Mouse (Mus musculus) hematopoietic stem cell, adult 5-6 weeks (primary cell): ENCODE measurements around the gene Cask. TPM values are rescaled to one million over a fixed set of nuclear protein-coding genes. Genes with fewer than 3 reads are reported as not detected.

Experiments
- ATAC-seq, 2 experiments: fragments of 125-278 bp in 1 of 2; replicated peaks in 1 of 2; 2 replicates each; pipeline ENCODE4 v1.8.0; 2016 to 2017; ENCODE audit warnings: inconsistent platforms in 2 of 2, mild to moderate bottlenecking in 2 of 2, moderate number of reproducible peaks in 2 of 2, low read depth in 1 of 2, moderate TSS enrichment in 1 of 2; ENCODE audit not compliant: low FRiP score in 2 of 2, poor library complexity in 2 of 2, severe bottlenecking in 2 of 2, insufficient read depth in 1 of 2, low TSS enrichment in 1 of 2
- total RNA-seq: library from RNA; stranded (forward); fragments of 172-1452, 232-1000 nt; gene quantifications from 2 replicates; pipeline ENCODE4 v1.2.3, GENCODE M21; 2017

Cask gene
- total RNA-seq, 1 experiment from 2014 or later: 14.1 TPM

DNA sequence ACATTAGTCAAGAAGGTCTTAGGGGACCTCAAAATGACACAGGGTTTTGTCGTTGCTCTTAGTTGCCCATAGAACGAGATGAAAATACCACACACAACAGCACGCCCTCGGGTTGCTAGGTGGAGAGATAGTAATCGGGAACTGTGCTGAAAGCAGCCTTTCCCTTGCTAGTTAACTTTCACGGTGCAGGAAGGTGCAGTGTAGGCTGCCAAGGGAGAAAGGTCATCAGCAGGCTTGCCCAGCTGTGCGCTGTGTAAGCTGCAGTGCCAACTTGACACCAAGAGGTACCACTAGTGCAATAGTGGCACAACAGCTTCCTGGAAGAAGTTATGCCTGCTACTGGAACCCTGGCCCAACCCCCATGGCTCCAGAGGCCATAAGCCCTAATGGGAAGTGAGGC, 346.8 kb downstream of the Cask start:
- no peak for ATAC-seq

DNA sequence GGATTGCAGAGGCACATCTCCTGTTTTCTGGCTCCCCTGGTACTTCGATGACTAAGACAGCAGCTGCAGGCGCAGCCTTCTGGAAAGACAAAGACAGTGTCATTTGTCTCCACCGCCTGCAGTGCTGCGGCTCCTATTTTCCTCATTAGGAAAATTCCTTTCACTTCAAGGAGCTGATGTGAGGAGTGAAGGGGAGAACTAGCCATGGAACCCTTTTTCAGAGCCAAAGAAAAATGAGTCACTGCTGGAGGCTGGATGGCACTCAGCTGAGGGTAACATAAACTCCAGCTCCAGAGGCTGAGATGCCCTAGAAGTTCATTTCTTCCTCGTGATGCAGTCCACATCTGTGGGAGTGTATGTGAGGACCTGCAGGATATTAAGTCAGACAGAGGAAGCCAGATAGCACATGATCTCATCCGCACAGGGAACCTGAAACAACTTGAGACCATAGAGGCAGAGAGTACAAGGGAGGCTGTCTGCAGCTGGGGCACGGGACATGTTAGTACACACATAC, 348.2 kb downstream of the Cask start:
- ATAC-seq: no peak

DNA sequence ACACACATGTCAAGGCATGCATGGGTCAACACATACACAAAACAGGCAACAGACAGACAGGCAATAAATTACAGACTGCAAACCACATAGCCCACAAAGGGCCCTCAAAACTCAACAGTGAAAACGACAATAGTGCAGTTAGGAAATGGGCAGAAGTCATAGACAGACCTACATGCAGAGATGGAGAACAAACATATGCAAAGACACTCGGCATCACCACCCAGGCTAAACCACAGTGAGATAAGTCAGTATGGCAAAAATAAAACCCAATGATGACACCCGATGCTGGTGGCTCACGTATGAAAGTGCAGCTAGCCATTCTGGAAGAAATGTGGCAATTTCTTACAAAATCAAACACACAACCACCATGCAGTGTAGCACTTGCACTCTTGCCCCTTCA, 350.9 kb downstream of the Cask start:
- peak in 1 of 2 experiments; percentile 10; a peak in 1 of 4 replicates for ATAC-seq

DNA sequence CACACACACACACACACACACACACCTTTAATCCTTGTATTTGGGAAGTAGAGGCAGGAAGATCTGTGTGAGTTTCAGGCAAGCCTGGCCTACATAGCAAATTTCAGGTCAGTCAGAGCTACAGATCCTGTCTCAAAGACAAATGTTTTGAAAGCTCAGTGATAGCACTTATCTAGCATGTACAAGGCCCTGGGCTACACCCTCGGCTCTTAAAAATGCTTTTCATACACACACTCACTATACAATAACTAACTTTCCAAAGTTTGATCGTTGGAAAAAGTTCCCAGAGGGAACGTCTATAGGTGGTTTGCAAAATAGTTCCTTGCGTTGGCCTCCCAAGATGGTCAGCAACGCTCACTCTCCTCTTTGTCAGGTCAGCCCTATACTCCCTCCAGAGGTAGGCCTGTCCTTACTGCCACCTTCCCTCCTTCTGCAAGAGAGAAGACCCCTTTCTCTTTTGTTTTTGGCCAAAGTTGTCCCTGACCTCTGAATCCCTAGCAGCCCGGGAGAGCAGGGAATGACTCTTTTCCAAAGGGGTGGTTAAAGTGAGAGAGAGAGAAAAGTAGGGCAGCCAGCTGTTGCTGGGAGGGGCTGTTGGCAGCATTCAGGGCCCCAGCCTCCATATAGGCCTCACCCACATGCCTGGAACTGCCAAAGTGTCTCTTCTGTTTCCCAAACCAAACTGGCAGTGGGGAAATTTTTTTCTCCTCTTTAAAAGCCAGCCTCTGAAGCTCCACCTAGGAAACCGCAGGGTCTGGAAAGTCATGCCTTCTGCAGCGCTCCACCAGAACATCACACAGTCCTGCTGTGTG, 356.1 kb downstream of the Cask start:
- no peak for ATAC-seq

DNA sequence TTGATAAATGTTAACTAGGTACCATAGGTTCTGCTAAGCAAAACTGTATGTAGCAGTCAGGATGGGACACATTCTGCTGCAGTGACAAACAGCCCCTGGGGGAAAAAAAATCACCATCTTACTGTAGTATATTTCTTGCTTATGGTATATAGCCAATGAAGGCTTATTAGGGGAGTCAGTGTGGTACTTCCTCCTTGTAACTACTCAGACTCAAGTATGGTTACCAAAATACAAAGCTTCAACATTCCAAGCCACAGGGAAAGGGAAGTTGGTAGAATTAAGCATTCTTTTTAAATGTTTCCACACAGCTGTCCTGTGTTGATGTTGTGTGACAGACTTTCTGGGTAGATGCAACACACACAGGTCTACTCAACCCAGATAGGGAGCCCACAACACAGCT, 358.2 kb downstream of the Cask start:
- 0 out of 4 replicates have a peak, but pooled peaks of 1 of the 2 experiments have one; percentile 53 for ATAC-seq

DNA sequence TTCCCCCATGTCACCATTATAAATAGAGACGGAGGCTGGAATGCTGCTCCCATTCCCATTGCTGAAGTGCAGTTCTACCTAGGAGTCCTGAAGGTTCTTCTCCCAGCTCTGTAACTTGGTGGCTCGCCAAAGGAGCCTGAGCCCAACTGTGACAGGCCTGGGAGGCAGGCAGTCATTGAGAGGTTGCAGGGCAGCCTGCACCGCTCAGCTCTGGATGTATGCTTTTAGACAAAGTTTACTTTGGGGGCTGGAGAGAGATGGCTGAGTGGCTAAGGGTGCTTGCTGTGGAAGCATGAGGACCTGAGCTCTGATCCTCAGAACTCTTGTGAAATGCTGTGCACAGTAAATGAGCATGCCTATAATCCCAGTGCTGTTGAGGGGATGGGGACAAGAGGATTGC, 360.2 kb downstream of the Cask start:
- no peak for ATAC-seq

DNA sequence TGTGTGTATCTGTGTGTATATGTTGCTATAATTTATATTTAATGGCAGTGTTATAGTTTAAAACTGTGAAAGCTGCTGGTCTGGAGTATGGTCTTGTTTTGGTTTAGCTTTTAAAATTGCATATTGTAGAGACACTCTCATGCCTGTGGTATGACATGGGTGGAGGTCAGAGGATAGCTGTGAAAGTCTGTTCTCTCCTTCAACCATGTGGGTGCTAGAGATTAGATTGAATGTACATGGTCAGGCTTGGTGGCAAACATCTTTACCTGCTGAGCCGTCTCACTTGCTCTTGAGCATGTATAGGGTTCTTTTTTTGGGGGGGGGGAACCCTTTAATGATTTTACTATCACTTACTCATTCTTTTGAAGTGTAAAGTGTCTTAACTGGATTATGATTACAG, 361.4 kb downstream of the Cask start:
- ATAC-seq: no peak

DNA sequence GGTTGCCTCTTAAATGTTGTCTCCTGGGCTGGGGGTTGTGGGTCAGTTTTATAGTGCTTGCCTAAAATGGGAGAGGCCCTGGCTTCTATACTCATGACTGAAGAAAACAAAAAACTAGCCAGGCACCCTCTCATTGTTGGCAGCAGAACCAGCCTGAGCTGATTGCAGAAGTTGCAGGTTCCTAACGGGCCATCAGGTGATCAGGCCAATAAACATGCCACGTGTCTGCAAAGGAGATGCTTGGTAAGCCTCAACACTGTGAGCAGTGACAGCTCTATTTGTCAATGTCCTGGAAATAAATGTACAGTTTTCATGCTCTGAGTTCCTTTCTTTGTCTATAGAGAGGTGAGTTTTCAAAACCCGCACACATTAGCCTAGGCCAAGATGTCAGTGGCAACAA, 362.2 kb downstream of the Cask start:
- no peak for ATAC-seq

DNA sequence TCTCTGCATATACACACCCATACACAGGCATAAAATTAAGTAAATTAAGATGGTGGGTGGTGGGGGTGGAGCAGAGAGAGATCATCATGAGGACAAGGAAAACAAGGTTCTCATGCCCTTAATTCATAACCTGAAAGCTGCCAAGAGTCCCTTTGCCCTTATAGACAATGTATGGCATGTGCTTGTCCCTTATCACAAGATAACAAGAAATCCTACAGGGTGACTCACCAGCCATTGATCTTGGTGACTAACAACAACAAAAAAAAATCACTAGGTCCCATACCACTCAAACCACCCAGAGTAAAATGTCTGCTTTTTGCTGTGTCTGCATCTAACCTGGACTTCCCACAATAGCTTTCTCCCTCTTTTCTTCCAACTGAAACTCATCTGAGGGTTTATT, 366.7 kb downstream of the Cask start:
- no peak for ATAC-seq

DNA sequence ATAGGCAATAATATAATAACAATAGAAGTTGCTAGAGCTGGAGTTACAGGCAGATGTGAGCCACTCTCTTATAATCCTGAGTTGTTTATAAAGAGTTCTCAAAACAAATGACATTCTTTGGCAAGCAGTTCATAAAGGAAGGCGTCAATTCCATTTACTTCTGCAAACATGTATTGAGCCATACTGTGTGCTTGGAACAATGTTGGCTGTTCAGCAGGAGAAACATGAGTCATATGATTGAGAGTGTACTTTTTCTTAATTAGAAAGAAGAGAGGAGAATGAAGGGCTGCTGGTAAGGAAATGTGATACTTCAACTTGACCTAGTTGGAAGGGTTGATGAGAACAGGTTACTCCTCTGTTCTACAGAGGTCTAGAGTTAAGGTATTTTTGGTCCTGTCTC, 368.6 kb downstream of the Cask start:
- ATAC-seq: no peak

DNA sequence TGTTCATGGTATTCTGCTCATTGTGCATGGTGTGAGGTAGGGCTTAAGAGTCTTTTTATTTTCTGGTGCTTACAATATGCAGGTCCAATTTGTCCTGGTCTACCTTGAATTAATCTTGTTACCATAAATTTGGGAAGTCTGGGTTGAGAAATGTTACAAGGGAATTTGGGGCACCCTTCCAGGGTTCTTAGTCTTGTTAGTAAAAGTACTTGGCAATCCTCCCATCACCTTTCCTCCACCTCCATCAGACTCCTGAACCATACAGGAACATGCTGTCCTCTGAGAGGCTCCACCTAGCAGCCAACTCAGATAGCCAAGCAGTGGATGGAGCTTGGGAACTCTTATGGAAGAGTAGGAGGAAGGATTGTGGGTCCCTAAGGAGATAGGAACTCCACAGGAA, 371.6 kb downstream of the Cask start:
- no peak for ATAC-seq

DNA sequence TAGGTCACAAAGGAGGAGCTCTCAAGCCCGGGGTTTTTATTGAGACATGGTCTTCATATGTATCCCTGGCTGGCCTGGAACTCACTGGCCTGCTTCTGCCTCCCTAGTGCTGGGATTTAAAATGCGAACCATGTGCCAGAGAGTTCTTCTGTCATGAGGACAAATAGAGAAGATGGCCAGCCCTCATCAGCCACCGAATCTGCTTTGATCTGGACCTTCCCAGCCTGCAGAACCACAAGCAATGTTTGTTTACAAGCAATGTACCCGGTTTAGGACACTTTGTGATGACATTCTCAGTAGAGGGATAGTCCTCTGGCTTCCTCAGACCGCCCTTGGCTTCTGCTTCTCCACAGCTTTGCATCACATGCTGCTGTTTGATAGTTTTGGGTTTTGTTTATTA, 372.9 kb downstream of the Cask start:
- no peak for ATAC-seq

DNA sequence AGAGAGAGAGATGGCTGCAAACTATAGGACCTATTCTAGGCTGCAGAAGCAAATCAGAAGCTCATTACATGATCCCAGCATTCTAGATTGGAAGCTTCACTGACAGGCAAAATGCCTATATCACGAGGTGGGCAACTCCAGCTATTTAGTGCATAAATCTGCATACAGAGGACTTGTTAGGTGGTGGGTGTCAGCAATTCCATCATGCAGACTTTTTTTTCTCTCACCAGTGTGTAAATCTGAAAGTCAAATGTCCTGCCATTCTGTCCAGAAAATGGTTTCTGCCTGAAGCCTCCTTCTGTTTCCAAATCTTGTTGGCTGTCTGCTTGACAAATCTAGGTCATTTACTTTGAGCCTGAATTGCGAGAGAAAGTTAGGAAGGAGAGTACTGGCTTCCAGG, 373.6 kb downstream of the Cask start:
- ATAC-seq: no peak

DNA sequence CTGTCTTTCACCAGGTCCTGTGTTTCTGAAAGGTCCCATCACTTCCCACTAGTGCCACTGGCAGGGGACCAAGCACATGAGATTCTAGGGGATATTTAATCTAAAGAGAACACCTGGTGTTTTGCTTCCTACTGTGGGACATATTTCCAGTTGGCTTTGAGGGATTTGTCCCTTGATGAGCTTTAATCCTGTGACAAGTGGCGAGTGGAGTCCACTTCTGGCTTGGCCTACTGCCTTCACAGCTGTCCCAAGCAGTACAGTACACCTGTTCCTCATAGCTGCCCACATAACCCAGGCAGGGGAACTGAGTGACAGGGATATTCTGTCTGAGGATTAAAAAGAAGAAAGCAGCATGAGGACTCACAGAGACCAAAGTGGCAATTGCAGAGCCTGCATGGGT, 375.8 kb downstream of the Cask start:
- ATAC-seq: no peak

DNA sequence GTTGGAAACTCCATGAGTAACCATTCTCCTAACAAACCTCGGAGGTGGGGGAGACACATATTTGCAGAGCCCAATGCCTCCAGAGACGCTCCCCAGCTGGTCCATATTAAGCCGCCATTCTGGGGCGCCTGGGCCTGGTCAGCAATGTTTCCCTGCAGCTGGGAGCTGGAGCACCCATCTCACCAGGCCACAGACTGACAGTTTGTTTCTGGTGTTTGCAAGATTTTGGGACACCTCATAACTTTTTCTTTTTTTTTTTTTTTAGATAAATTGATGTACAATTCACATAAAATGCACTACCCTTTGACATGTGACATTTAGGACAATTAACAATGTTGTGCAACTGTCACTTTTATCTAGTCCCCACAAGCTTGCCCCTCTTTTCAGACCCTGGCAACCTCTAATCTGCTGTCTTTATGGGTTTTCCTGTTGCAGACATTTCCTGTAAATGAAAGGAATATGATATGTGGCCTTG, 378.4 kb downstream of the Cask start:
- no peak; a peak in 1 of 4 replicates for ATAC-seq

DNA sequence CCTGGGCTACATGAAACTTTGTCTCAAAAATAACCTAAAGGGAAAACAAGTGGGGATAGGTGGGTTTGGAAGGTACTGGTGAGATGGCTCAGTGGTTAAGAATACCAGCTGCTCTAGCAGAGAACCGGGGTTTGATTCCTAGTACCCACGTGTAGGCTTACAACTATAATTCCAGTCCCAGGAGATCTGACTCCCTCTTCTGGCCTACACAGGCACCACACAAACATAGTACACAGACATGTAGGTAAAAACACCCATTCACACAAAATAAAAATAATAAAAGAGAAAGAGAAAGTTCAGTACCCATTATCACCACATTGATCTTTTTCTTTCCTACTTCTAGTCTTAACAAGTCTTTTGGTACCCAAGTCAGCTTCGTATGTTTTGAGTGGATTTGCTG, 379.2 kb downstream of the Cask start:
- no peak for ATAC-seq

DNA sequence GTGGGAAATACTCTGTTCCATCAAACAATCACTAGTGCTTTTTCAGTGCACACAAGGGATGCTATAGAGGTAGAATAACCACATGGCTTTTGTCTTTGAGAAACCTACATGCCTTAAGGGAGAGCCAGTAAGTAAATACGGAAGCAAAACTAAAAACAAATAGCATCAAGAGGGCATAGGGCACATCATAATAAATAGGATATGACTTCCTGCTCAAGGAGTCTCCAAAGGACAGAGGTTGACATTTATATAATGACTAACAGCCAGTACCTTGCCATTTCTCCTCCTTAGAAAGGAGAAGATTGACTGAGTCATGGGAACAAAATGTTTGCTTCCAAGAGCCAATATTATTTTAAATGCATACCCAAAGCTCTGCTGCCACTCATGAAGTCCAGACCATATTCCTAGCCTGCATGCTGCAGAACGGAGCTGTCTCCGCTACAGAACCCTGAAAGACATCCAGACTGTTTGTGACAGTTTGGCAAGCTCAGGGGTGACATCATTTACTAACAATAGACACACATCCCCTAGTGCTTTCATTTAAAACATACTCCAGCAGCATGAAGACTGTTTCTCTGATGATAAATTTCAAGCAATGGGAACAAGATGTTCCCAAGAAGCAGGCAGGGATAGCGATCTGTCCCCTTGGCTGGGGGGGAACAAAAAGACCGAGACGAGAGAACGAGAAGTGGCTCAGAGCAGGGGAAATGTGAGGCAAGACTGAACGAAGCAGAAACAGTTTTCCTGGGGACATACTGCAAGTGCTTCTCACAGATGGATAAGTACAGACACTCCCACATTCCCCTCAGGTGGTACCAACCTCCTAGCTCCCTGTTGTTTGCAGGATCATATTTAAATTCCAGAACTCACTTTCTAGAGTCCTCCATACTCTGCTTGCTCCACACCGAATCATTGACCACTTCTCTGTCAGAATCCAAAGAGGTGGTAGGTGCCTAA, 381.7 kb downstream of the Cask start:
- ATAC-seq: no peak

DNA sequence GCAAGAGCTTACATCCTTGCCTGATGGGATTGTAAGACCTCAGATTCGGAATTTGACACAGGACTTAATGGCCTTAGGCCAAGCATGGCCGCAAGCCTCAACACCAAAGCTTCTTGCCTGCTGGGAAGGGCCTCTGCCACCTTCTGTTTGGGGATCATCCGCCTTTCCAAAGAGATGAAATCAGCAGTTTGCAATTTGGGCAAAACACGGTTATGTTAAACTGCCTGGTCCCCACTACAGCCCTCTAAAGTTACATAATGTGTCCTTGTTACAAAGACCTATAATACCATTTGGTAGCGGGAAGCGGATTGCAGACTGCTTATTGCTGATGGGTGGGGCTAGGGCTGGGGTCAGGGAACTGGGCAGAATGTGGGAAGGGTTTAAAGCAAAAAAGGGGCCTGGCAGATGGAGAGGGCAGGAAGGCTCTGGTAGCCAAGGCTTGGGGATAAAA, 384.0 kb downstream of the Cask start:
- no peak for ATAC-seq
